Mouse (Mus musculus) heart, embryonic 14.5 days (tissue): ENCODE measurements around the gene Secisbp2l. TPM values are rescaled to one million over a fixed set of nuclear protein-coding genes. Genes with fewer than 3 reads are reported as not detected.

Experiments
- ATAC-seq: fragments of 200-750 bp; cut with Nextera tagmentation; 2 replicates; pipeline ENCODE4 v1.8.0; 2017; ENCODE audit warnings: low read depth, moderate TSS enrichment; ENCODE audit not compliant: insufficient number of reproducible peaks, insufficient read depth, low FRiP score
- H3K27ac ChIP-seq, 2 experiments: fragments of 200-500 bp in 1 of 2; fragments of 300-500 bp in 1 of 2; sonication (generic) in 1 of 2; replicated peaks in 1 of 2; 2 replicates each; pipeline ENCODE4 v1.5.1; 2012 to 2014; ENCODE audit warnings: low read depth in 2 of 2, low read length in 2 of 2, control low read depth in 1 of 2, mild to moderate bottlenecking in 1 of 2, mixed read lengths in 1 of 2; ENCODE audit not compliant: control insufficient read depth in 1 of 2, insufficient read depth in 1 of 2
- H3K27me3 ChIP-seq: fragments of 300-500 bp; sonication (generic); 2 replicates; pipeline ENCODE4 v1.6.1; 2014; ENCODE audit warnings: mild to moderate bottlenecking, low read length, control low read depth; ENCODE audit not compliant: control insufficient read depth, insufficient read depth
- H3K36me3 ChIP-seq: fragments of 300-500 bp; sonication (generic); 2 replicates; pipeline ENCODE4 v1.6.1; 2014; ENCODE audit warnings: mild to moderate bottlenecking, control low read depth, low read length, mixed read lengths; ENCODE audit not compliant: control insufficient read depth, insufficient read depth
- H3K4me1 ChIP-seq, 2 experiments: fragments of 200-500 bp in 1 of 2; fragments of 300-500 bp in 1 of 2; sonication (generic) in 1 of 2; 2 replicates each; pipeline ENCODE4 v1.6.1; 2012 to 2014; ENCODE audit warnings: low read length in 2 of 2, control low read depth in 1 of 2, mixed read lengths in 1 of 2; ENCODE audit not compliant: control insufficient read depth in 2 of 2, insufficient read depth in 2 of 2
- H3K4me2 ChIP-seq: fragments of 300-500 bp; sonication (generic); 2 replicates; pipeline ENCODE4 v1.6.1; 2014; ENCODE audit warnings: mild to moderate bottlenecking, low read length
- H3K4me3 ChIP-seq, 2 experiments: fragments of 200-500 bp in 1 of 2; fragments of 300-500 bp in 1 of 2; sonication (generic) in 1 of 2; 2 replicates each; pipeline ENCODE4 v1.5.1; 2012 to 2014; ENCODE audit warnings: low read length in 2 of 2, mild to moderate bottlenecking in 2 of 2, control low read depth in 1 of 2, low read depth in 1 of 2, moderate library complexity in 1 of 2; ENCODE audit not compliant: control insufficient read depth in 1 of 2, insufficient read depth in 1 of 2
- H3K9ac ChIP-seq: fragments of 300-500 bp; sonication (generic); 2 replicates; pipeline ENCODE4 v1.6.1; 2014; ENCODE audit warnings: mild to moderate bottlenecking, low read length
- H3K9me3 ChIP-seq: fragments of 300-500 bp; sonication (generic); 2 replicates; pipeline ENCODE4 v1.6.1; 2016; ENCODE audit warnings: low read length, control low read depth; ENCODE audit not compliant: control insufficient read depth
- WGBS: fragments of 180-500 bp; shearing (Covaris S2); extraction: QIAGEN DNeasy Blood & Tissue Kit; methylation state at CpG from one replicate; pipeline ENCODE4 v1.1.7; 2014; 5-methylcytosine and 5-hydroxymethylcytosine counted together
- polyA plus RNA-seq: library from polyadenylated mRNA; unstranded; fragments of >200 nt; fragmentation: Nextera tagmentation; extraction: Ambion mirVana; gene quantifications from 2 replicates; pipeline ENCODE4 v1.2.1, GENCODE M21; 2014

Gene Secisbp2l
- polyA plus RNA-seq, 1 experiment from 2014 or later = 15.7 TPM

- Histone ChIP-seq H3K9me3 (no peaks in the 10 kb centered on the region), H3K27me3 (no peaks in the 10 kb centered on the region), H3K4me2 (no peak overlapping the region), H3K9ac (no peak overlapping the region), H3K27ac (no peak overlapping the region), H3K4me3 (no peak overlapping the region), H3K4me1 (peaks cover 0 to 6% of the 10 kb centered on the region in 2 experiments; a peak in 2 of 4 replicates), H3K36me3 (no peaks in the 10 kb centered on the region)
- ATAC-seq = no peak
- 52% methylated on average over 1 of the region's 1 CpGs for WGBS
These were observed 23.2 kb upstream of the Secisbp2l start for GRCm38 (mm10) chr2:125805826-125806225.

DNA sequence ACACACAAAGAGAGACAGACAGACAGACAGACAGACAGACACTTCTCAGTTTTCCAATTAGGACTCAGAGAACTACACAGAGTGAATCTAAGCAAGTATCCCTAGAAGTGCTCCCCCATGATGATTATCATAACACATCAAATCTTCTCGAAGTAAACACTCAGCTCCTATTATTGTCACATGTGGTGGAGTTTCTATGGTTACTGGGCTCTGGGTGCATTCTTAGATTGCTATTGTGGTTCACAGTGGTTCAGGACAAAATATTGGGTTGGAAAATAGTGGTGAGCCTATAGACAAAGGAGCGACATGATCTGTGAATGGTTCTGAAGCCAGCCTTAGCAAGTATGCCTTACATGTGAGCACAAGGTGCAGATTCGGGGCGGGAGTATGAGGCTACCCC, 19.3 kb upstream of the Secisbp2l start:
- ATAC-seq = no peak
- Histone ChIP-seq H3K4me2 (no peak overlapping the region), H3K4me1 (peaks cover 0 to 14% of the 10 kb centered on the region in 2 experiments; a peak in 2 of 4 replicates), H3K27me3 (no peaks in the 10 kb centered on the region), H3K27ac (no peak overlapping the region), H3K9ac (no peak overlapping the region), H3K36me3 (no peaks in the 10 kb centered on the region), H3K4me3 (no peak overlapping the region), H3K9me3 (no peaks in the 10 kb centered on the region)
- 76% methylated on average over 4 of the region's 4 CpGs for WGBS

DNA sequence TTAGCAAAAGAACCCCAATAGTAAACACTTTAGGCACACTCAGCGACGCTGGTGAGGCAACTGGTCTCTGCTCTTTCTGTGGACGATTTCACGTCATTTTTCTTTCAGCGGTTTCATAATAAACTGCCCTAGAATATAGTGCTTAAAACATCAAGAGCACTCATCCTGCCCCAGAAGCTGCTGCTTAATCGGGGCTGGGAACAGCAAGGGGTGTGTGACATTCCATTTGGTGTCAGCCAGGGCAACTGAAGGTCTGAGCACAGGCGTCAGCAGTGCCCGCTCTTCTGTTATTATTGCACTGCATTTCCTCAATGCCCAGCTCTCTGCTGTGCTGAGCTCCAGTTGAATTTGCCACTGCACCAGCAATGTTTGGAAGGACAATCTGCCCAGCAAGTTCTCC, 18.4 kb upstream of the Secisbp2l start:
- Histone ChIP-seq H3K4me1 (peaks cover 0 to 14% of the 10 kb centered on the region in 2 experiments; a peak in 2 of 4 replicates), H3K27ac (peak overlapping the region in 1 of 2 experiments; percentile 24; a peak in 2 of 4 replicates), H3K9ac (0 out of 2 replicates have a peak overlapping the region, but pooled peaks have one; percentile 28), H3K4me2 (peak overlapping the region; percentile 40), H3K9me3 (no peaks in the 10 kb centered on the region), H3K36me3 (no peaks in the 10 kb centered on the region), H3K27me3 (no peaks in the 10 kb centered on the region), H3K4me3 (no peak overlapping the region)
- WGBS = 40% methylated on average over 8 of the region's 8 CpGs
- no peak for ATAC-seq

GRCm38 (mm10) chr2:125800428-125800827, 17.8 kb upstream of the Secisbp2l start:
- Histone ChIP-seq H3K4me1 (peaks cover 0 to 14% of the 10 kb centered on the region in 2 experiments; a peak in 2 of 4 replicates), H3K9me3 (no peaks in the 10 kb centered on the region), H3K27me3 (no peaks in the 10 kb centered on the region), H3K4me3 (no peak overlapping the region), H3K9ac (0 out of 2 replicates have a peak overlapping the region, but pooled peaks have one; percentile 28), H3K4me2 (peak overlapping the region; percentile 40), H3K36me3 (no peaks in the 10 kb centered on the region), H3K27ac (no peak overlapping the region; a peak in 1 of 4 replicates)
- 21% methylated on average over 4 of the region's 4 CpGs for WGBS
- ATAC-seq = no peak

DNA sequence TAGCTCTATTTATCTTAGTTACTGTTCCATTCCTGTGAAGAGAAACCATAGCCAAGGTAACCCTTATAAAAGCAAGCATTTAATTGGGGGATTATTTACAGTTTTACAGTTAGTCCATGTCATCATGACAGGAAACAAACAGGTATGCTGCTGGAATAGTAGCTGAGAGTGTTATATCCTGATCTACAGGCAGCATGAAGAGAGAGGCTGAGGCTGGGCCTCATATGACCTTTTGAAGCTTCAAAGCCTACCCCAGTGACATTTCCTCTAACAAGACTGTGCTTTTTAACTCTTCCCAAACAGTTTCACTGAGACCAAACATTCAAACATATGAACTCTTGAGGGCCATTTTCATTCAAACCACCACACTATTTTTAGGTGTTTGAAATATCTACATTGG, 15.2 kb upstream of the Secisbp2l start:
- H3K27me3 ChIP-seq = no peaks in the 10 kb centered on the region
- H3K36me3 ChIP-seq = no peaks in the 10 kb centered on the region
- H3K27ac ChIP-seq = no peak overlapping the region
- H3K4me2 ChIP-seq = no peak overlapping the region
- no peaks in the 10 kb centered on the region for H3K9me3 ChIP-seq
- ATAC-seq = no peak
- no peak overlapping the region for H3K4me3 ChIP-seq
- H3K4me1 ChIP-seq = peaks cover 0 to 14% of the 10 kb centered on the region in 2 experiments; a peak in 2 of 4 replicates
- H3K9ac ChIP-seq = no peak overlapping the region

GRCm38 (mm10) chr2:125795118-125795517, 12.4 kb upstream of the Secisbp2l start:
- Histone ChIP-seq H3K9ac (no peak overlapping the region), H3K36me3 (no peaks in the 10 kb centered on the region), H3K4me1 (peaks cover 0 to 3% of the 10 kb centered on the region in 2 experiments; a peak in 2 of 4 replicates), H3K4me2 (no peak overlapping the region), H3K9me3 (no peaks in the 10 kb centered on the region), H3K27ac (no peak overlapping the region), H3K4me3 (no peak overlapping the region), H3K27me3 (no peaks in the 10 kb centered on the region)
- no peak for ATAC-seq
- WGBS = 71% methylated on average over 2 of the region's 2 CpGs

DNA sequence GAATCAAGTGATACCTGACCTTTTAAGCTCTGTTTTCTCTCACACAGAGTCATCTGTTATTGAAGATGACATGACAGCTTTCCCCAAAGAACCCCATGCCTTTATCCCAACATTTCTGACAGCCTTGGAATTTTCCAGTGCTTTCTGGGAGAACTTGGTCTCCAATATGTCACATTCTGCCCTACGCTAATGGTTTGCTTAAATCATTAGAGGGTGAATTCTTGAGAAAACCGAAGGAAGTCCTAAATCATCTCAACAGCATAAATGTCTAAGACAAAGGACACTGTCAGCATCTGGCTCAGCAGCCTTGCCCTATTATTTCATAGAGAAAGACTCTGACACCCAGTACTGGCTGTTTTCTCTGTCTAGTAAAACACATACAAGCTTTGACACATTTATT, 11.5 kb upstream of the Secisbp2l start:
- Histone ChIP-seq H3K4me3 (no peak overlapping the region), H3K9ac (no peak overlapping the region), H3K27me3 (no peaks in the 10 kb centered on the region), H3K9me3 (no peaks in the 10 kb centered on the region), H3K27ac (no peak overlapping the region), H3K36me3 (no peaks in the 10 kb centered on the region), H3K4me2 (no peak overlapping the region), H3K4me1 (no peaks in the 10 kb centered on the region; a peak in 1 of 4 replicates)
- WGBS = 68% methylated on average over 2 of the region's 2 CpGs
- ATAC-seq = no peak

DNA sequence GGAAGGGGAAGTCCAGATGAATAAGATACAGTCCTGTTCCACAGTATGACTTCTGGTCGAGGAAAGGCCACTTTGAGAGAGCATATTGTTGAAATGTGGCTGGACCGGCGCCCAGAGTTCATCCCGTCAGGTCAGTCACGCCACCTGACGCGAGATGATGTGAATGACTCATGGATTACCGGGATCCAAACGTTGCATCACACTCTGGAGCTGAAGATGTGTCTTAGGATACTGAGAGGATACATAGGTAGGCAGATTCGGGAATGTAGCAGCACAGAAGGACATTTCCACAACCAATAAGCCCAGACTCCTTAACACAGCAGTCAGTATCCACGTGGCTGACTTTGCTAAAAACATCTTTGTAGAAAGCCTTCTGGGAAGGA, 10.2 kb upstream of the Secisbp2l start:
- Histone ChIP-seq H3K36me3 (no peaks in the 10 kb centered on the region), H3K27ac (no peak overlapping the region), H3K9ac (no peak overlapping the region), H3K4me1 (peaks cover 1 to 3% of the 10 kb centered on the region in 2 experiments; a peak in 2 of 4 replicates), H3K4me2 (no peak overlapping the region), H3K27me3 (no peaks in the 10 kb centered on the region), H3K9me3 (no peaks in the 10 kb centered on the region), H3K4me3 (no peak overlapping the region)
- 62% methylated on average over 11 of the region's 11 CpGs for WGBS
- ATAC-seq = no peak
